Mouse (Mus musculus) heart, postnatal 36 days (tissue): ENCODE data around the gene Slc25a25. TPM values are rescaled to one million over a fixed set of nuclear protein-coding genes. Genes with fewer than 3 reads are reported as not detected.

Experiments
- DNase-seq, 2 experiments: peaks; one replicate each; pipeline ENCODE4 v3.0.0; 2021 to 2022
- intact Hi-C: fragments of 180-260 bp; cut with DNase I; formaldehyde crosslinking; loops from one replicate; pipeline ENCODE4 v1.15.1; 2025
- total RNA-seq, 2 experiments: library from RNA; stranded (reverse); gene quantifications; 2 replicates each; pipeline ENCODE4 v1.2.3; 2021

Gene Slc25a25
- total RNA-seq, 2 experiments from 2014 or later, result 4.8 to 12.4 TPM

GRCm38 (mm10) chr2:32463773-32464172, 12.5 kb upstream of the Slc25a25 start:
- no peak for DNase-seq
- intact Hi-C loops, result no loop called here

GRCm38 (mm10) chr2:32459657-32460056, 8.4 kb upstream of the Slc25a25 start:
- intact Hi-C loops, result no loop called here
- no peak for DNase-seq

DNA sequence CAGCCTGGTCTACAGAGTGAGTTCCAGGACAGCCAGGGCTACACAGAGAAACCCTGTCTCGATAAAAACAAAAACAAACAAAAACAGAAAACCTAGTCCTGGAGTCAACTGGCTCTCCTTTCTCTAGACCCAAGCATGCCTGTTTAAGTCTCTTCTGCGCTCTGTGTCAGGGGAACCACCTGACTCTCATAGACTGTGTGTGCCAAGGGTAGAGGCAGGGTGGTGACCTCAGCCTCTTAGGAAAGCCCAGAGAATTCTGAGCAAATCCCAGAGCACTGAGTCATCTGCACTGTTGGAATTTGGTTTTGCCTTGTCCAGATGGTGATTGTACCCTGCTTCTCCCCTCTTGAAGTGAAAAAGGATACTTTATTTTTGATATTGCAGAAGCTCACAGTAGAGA, 7.1 kb upstream of the Slc25a25 start:
- intact Hi-C loops, result no loop called here
- peak in 1 of 2 experiments; percentile 31 for DNase-seq

DNA sequence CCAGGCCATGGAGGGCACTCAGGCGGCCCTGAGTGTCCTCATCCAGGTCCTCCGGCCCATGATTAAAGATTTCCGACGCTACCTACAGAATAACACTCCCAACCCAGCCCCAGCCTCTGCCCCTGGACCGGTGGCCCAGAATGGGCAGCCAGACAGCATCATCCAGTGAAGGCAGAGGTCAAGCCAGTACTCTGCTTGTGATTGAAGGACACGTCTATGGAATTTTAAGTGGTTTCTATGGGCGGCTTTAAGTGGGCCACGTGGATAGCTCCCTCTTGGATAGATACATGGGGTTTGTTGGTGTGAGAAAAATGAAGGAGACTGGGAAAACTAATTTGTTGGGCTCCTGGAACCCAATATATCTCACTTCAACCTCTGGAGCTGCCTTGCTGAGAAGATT, 3.9 kb upstream of the Slc25a25 start:
- no peak for DNase-seq
- intact Hi-C loops, result loop anchor here (2.0 kb wide), 1 partner anchor 38 kb away; no protein-coding TSS in a partner anchor

GRCm38 (mm10) chr2:32454633-32455032, 3.4 kb upstream of the Slc25a25 start:
- intact Hi-C loops, result loop anchor here (2.0 kb wide), 1 partner anchor 38 kb away; no protein-coding TSS in a partner anchor

GRCm38 (mm10) chr2:32453641-32454303, 2.5 kb upstream of the Slc25a25 start:
- DNase-seq, result no peak
- intact Hi-C loops, result loop anchor here (2.0 kb wide), 1 partner anchor 37 kb away; no protein-coding TSS in a partner anchor

More at GRCm38 (mm10) chr2:32454633-32455032, 3.4 kb upstream of the Slc25a25 start:
- DNase-seq, result no peak

DNA sequence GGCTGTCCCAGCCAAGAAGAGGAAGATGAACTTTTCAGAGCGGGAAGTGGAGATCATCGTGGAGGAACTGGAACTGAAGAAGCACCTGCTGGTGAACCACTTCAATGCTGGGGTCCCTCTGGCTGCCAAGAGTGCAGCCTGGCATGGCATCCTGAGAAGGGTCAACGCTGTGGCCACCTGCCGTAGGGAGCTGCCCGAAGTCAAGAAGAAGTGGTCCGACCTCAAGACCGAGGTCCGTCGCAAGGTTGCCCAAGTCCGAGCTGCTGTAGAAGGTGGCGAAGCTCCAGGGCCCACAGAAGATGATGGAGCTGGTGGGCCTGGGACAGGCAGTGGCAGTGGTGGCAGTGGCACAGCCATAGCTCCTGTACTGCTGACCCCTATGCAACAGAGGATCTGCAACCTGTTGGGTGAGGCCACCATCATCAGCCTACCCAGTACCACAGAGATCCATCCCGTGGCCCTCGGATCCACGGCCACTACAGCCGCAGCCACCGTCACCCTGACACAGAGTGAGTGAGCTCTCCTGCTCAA, 1.3 kb upstream of the Slc25a25 start:
- no peak for DNase-seq

GRCm38 (mm10) chr2:32451870-32452372, 676 bp upstream of the Slc25a25 start:
- intact Hi-C loops, result no loop called here
- peak; percentile 98 to 99 for DNase-seq

More for the DNA sequence above, 1.3 kb upstream of the Slc25a25 start:
- intact Hi-C loops, result no loop called here

DNA sequence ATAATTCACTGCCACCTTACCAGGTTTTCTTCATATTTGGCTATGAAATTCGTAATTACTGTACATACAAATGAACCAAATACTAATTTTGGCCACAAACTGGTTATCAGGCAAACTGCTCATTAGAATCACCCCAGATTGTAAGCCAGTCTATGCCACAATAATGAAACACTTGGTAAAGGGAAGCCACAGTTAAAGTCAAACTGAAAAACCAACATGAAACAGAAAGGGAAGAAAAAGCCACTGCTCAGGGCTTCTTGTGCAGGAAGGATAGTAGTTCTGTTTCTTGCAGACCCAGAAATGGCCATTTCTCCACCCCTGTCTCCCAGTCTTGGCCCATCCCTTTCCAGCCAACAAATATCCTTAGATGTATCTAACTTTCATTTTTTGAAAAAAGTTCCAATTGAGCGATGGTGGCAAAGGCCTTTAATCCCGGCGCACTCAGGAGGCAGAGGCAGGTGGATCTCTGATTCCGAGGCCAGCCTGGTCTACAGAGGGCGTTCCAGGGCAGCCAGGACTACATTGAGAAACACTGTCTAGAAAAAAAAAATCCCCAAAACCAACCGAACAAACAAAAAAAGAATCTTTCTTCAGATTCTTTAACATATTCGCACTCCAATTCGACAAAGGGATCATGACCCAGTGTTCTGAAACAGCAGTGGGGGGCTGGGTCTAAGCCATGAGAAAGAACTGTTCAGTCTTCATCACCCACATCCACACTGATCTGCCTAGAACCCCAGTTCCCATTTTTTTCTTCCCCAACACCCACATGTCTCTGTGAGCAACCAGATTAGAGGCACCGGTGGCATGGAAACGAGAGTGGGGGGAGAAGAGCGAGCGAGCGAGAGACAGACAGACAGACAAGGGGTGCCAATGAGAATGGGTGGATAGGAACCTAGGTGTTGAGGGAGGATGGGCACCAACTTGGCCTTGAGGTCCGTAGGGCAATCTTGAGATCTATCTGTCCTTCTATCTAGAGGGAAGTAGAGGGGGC, 1.2 kb downstream of the Slc25a25 start, which contains the start of gene Naif1:
Gene Naif1 (plus strand): TSS at position 697 of the 994 bp plus-strand sequence.
- intact Hi-C loops, result loop anchor here (1.0 kb wide), 1 partner anchor 23 kb away; no protein-coding TSS in a partner anchor
- no peak for DNase-seq

DNA sequence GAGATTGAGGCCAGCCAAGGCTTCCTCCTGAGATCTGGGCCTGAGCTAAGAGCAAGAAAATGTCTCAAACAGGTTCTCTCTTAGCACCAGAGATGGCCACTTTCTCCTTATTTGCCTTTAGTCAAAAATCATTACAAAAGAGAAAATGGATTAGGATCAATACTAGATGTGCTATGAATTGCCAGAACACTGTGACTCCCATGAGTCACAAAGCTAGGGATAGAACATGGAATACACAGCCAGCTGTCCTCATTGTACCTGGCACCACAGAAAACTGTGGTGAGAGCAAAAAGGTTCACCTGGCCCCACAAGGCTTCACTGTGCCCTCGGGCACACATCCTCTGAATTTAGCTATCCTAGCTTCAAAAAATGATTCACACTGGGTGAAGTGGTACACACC, 2.8 kb downstream of the Slc25a25 start:
- DNase-seq, result no peak
- intact Hi-C loops, result no loop called here

GRCm38 (mm10) chr2:32447264-32447936, 3.8 kb downstream of the Slc25a25 start:
- intact Hi-C loops, result no loop called here
- peak; percentile 52 to 53 for DNase-seq

- intact Hi-C loops, result no loop called here
Observed at GRCm38 (mm10) chr2:32445535-32445934, 5.7 kb downstream of the Slc25a25 start.

DNA sequence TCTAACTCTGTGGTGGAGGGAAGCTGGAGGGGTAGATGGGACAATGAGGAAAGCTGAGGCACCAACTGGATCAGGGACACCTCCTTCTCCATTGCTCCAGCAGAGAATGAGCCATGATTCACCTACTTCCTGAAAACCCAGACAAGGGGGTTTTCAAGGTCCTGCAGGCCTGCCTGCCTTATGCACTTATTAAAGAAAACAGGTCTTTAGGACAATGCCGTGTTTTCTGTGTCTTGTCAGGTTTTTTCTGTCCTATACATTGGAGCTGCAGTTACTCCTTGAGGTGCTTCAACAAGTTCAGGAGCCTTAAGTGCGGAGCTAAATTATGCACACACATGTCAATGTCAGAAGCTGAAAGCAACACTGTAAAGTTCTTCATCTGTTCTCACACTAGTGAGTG, 9.7 kb downstream of the Slc25a25 start:
- intact Hi-C loops, result no loop called here
- DNase-seq, result no peak

More at GRCm38 (mm10) chr2:32445535-32445934, 5.7 kb downstream of the Slc25a25 start:
- no peak for DNase-seq

DNA sequence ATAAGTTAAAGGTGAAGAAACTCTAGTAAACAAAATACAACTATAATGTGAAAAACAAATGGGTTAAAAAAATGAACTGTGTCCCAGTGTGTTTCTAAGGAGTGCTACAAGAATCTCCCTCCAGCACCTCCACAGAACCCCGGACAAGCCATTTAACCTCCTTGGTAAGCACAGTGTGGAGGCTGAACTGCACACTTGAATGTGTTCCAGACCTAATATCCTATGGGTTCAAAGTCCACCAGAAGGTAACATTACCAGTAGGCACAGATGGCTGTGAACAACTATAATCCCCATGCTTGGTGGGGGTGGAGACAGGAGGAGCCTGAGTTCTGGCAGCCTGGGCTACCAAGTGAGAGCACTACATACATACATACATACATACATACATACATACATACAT, 10.6 kb downstream of the Slc25a25 start:
- DNase-seq, result no peak
- intact Hi-C loops, result no loop called here

- intact Hi-C loops, result no loop called here
- no peak for DNase-seq
Observed at GRCm38 (mm10) chr2:32440164-32440563, 11.1 kb downstream of the Slc25a25 start.

GRCm38 (mm10) chr2:32439177-32439576, 12.1 kb downstream of the Slc25a25 start:
- DNase-seq, result no peak
- intact Hi-C loops, result no loop called here

GRCm38 (mm10) chr2:32438733-32439132, 12.5 kb downstream of the Slc25a25 start:
- intact Hi-C loops, result no loop called here
- DNase-seq, result no peak

- intact Hi-C loops, result no loop called here
- DNase-seq, result no peak
Observed at GRCm38 (mm10) chr2:32437612-32438166, 13.6 kb downstream of the Slc25a25 start.

GRCm38 (mm10) chr2:32436686-32437372, 14.4 kb downstream of the Slc25a25 start:
- no peak for DNase-seq
- intact Hi-C loops, result no loop called here
